Mouse (Mus musculus): ENCODE measurements around the gene Cnga2.

DNA sequence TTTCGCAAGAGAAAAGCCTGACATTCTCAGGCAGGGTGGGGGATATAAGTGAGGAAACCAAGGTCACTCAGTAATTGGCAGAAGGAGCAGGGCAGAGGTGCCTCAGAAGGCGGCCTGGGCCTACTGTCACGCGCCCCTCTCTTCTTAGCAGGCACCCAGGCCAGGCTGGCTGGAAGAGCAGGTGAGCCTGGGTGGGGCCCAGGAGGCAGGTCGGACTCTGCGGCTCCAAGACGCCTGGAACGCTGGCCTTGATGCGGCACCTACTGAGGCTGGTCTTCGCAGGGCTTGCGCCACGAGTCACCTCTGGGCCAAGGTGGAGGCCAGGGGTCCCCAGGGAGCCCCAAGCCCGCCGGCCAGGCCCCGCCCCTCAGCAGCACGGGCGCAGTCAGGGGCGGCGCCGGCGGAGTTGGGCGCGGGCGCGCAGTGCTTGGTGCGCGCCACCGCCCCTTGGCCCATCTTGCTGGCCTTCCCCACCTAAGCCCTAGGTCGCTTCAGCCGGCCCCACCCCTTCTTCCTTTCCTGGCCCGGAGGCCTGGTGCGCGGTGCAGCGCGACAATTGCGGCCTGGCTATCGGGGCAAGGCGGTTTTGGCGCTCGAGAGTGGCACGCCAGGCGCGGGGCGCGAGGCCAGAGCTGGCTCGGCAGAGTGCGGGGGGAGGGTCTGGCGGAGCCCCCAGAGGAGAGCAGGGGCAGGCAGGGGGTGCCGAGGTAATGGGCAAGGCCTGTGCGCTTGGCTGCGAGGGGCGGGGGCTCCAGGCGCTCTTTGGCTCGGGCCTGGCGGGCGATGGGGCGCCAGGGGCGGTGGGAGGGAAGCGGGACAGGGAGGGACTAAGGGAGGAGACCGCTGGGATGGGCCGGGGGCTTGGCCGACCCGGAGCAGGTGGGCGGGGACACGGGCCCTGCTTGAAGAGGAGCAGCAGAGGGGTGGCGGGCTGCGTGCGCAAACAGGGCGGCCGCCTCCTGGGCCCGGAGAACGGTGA, 29.3 kb upstream of the Cnga2 start, which contains the start of gene Prrg3:
- no peak for TF ChIP-seq CTCF (conservative IDR thresholded peaks at IDR 0.05; ENCODE audit: low read length)
- TF ChIP-seq NANOG (IDR thresholded peaks at IDR 0.05; ENCODE audit: borderline replicate concordance, low read length), result no peak

Data from E14TG2a.4 (cell line).